Mouse (Mus musculus) MN1 (cell line): ENCODE results near the gene Gsdma2.

ENCODE experiments used
- DNase-seq: peaks from one replicate; pipeline ENCODE4 v3.0.0-alpha.2; 2016; ENCODE audit warnings: low spot score

The Gsdma2 gene

GRCm38 (mm10) chr11:98701213-98701670, 54.7 kb downstream of the Gsdma2 start, which contains the start of gene Csf3:
Gene Csf3 (plus strand): TSS chr11:98701263.
- no peak for DNase-seq

GRCm38 (mm10) chr11:98702323-98702722, 55.8 kb downstream of the Gsdma2 start:
- DNase-seq: no peak

GRCm38 (mm10) chr11:98705021-98705420, 58.5 kb downstream of the Gsdma2 start:
- DNase-seq: no peak
